Mouse (Mus musculus) cerebellum, postnatal 14 days (tissue): ENCODE measurements around the gene Rbm48.
A peak's percentile ranks its signal among the peaks of the same experiment; 100 is the strongest.
"Not testable (repeated sequence)": the region's sequence is repeated elsewhere in the genome, so short reads cannot be mapped to it uniquely, and the experiment has no call there.

Source experiments
- DNase-seq, 2 experiments: peaks; one replicate each; pipeline ENCODE4 v3.0.0; 2021; ENCODE audit warnings: mixed read lengths in 2 of 2

Rbm48 gene

GRCm38 (mm10) chr5:3596399-3596766 lies at the start of gene Rbm48:
Rbm48 (minus strand) TSS chr5:3596585.
- DNase-seq = peak; percentile 87 to 89

- DNase-seq = no peak
These were observed 48.9 kb upstream of the Rbm48 start for GRCm38 (mm10) chr5:3645326-3645725.

- DNase-seq = no peak
These were observed 48.2 kb upstream of the Rbm48 start for GRCm38 (mm10) chr5:3644621-3645020.

- no peak for DNase-seq
These were observed 38.9 kb upstream of the Rbm48 start for GRCm38 (mm10) chr5:3635286-3635685.

- peak in 1 of 2 experiments; percentile 26 for DNase-seq
These were observed 37.6 kb upstream of the Rbm48 start for GRCm38 (mm10) chr5:3633951-3634350.

- DNase-seq = no peak
These were observed 36.9 kb upstream of the Rbm48 start for GRCm38 (mm10) chr5:3633315-3633714.

- DNase-seq = no peak
These were observed 35.9 kb upstream of the Rbm48 start for GRCm38 (mm10) chr5:3632285-3632684.

- DNase-seq = no peak
These were observed 35.3 kb upstream of the Rbm48 start for GRCm38 (mm10) chr5:3631512-3632271.

GRCm38 (mm10) chr5:3630055-3630454 lies 33.7 kb upstream of the Rbm48 start:
- no peak for DNase-seq

- peak; percentile 55 to 76 for DNase-seq
These were observed 24.1 kb upstream of the Rbm48 start for GRCm38 (mm10) chr5:3620486-3620885.

GRCm38 (mm10) chr5:3611835-3612234 lies 15.4 kb upstream of the Rbm48 start:
- not testable (repeated sequence) for DNase-seq

- DNase-seq = no peak
These were observed 12.9 kb upstream of the Rbm48 start for GRCm38 (mm10) chr5:3609241-3609640.

GRCm38 (mm10) chr5:3607114-3607513 lies 10.7 kb upstream of the Rbm48 start:
- no peak for DNase-seq

- DNase-seq = no peak
These were observed 4.4 kb upstream of the Rbm48 start for GRCm38 (mm10) chr5:3600790-3601189.

GRCm38 (mm10) chr5:3600298-3600697 lies 3.9 kb upstream of the Rbm48 start:
- DNase-seq = no peak

- no peak for DNase-seq
These were observed 2.4 kb upstream of the Rbm48 start for GRCm38 (mm10) chr5:3598766-3599165.

- no peak for DNase-seq
These were observed 786 bp upstream of the Rbm48 start for GRCm38 (mm10) chr5:3597171-3597570.

GRCm38 (mm10) chr5:3595693-3596398 lies 539 bp downstream of the Rbm48 start, which contains the start of gene Pex1:
Pex1 (plus strand) TSS chr5:3596066.
- DNase-seq = peak; percentile 95

GRCm38 (mm10) chr5:3579066-3579465 lies 17.3 kb downstream of the Rbm48 start:
- no peak for DNase-seq

- no peak for DNase-seq
These were observed 18.4 kb downstream of the Rbm48 start for GRCm38 (mm10) chr5:3577939-3578338.

- DNase-seq = no peak
These were observed 21.6 kb downstream of the Rbm48 start for GRCm38 (mm10) chr5:3574825-3575224.

- no peak for DNase-seq
These were observed 25.1 kb downstream of the Rbm48 start, which contains the start of gene 1700109H08Rik for GRCm38 (mm10) chr5:3571266-3571665. 1700109H08Rik (plus strand) TSS chr5:3571566.

- no peak for DNase-seq
These were observed 42.2 kb downstream of the Rbm48 start for GRCm38 (mm10) chr5:3554198-3554597.

- DNase-seq = no peak
These were observed 44.9 kb downstream of the Rbm48 start for GRCm38 (mm10) chr5:3551481-3551880.
